Mouse (Mus musculus) embryonic stem cell, embryonic (primary cell): ENCODE data around the gene Tmtc2.

Experiments
- CTCF ChIA-PET, 4 experiments: fragments of 300-600 bp in 2 of 4; fragments of 350-600 bp in 2 of 4; sonication (Branson Sonifier 250); formaldehyde crosslinking; loops; one replicate each; lab custom pipeline; 2022; ENCODE audit warnings: inconsistent platforms in 2 of 4; lab: Charles Lee
- POLR2A ChIA-PET, 4 experiments: fragments of 300-600 bp in 2 of 4; fragments of 350-600 bp in 2 of 4; sonication (Branson Sonifier 250); formaldehyde crosslinking; loops; one replicate each; lab custom pipeline; 2022; ENCODE audit warnings: antibody characterized with exemption in 4 of 4, inconsistent platforms in 1 of 4; lab: Charles Lee

Tmtc2 gene

DNA sequence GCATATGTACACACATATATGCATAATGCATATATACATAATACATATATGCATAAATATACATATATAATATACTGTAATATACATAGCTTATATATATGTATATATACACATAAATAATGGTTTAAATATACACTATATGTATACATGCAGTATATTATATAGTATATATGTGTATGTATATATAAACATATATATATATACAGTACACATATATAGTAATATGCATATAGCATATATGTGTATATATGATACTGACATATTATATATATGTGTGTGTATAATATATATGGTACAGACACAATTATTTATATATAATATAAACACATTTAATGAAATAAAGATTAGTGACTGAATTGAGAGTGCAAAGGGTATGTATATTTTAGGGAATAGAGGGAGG is 420.5 kb downstream of the Tmtc2 start:
- ChIA-PET POLR2A (no interaction called here), CTCF (no interaction called here)

GRCm38 (mm10) chr10:105144382-105144781 is 429.9 kb downstream of the Tmtc2 start:
- CTCF ChIA-PET: no interaction called here
- POLR2A ChIA-PET: no interaction called here

DNA sequence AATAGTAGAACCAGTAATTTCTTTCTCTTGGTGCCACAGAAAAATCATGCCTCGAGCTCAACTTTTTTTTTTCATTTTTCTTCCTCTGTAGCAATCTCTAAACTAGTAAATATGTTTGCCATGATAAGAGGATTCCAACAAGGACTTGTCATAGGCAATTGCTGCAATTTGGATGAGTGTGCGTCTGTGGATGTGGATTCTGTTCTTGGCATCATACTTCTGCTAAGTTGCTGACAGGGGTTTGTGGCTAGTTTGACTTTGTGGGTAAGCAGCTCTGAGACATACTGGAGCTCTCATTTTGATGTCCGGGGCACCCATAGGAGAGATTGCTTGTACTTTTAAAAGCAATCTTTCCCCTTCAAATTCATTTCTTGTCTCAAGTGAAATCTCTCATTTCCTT is 432.1 kb downstream of the Tmtc2 start:
- ChIA-PET CTCF (no interaction called here), POLR2A (no interaction called here)
